8 mouse cellular contexts compared by ENCODE assay signal in the genomic region with DNA sequence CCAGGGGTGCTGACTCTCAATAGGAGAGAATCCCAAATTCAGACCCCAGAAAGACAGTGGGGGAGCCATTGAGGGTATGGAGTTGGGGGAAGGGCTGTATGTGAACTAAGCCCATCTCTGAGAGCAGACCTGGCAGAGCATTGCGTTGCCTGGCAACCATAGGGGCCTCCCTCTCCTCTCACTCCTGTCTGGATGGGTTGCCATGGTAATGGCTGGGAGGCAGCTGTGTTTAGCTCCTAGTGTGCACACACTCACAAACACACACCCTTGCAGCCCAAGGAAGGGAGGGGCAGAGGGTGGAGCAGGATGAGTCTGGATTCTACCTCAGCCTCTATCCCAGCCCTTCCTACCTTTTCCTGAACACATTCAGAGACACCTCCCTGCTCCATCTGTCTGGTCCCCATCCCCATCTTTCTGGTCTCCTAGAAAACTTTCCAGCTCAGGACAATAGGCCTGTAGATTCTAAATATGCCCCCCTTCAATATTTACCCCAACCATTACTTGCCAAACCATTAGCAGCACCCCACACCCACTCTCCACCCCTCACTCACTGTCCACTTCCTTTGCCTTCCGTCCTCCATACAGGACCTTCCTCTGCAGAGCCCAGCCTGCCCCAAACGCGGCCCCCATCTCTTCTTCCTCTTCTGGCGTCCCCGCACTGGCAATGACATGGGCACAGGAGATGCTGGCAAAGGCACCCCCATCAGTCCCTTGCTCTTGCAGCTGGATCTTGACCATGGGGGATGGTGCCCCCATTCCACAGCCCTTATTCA. TPM values are rescaled to one million over a fixed set of nuclear protein-coding genes. Genes with fewer than 3 reads are reported as not detected.
DNase-seq lines count a peak whose midpoint lies in the region; ATAC-seq and TF ChIP-seq lines count a peak whose summit lies in the region.

No protein-coding gene starts in this region.

- H3K9me3 ChIP-seq in embryonic facial prominence, embryonic 11.5 days (replicated peaks; ENCODE audit: control insufficient read depth, low read length), result no peaks in the 10 kb centered on the region
- no peaks in the 10 kb centered on the region for H3K9me3 ChIP-seq in hindbrain, embryonic 16.5 days (ENCODE audit: control insufficient read depth, low read length)
- H3K9me3 ChIP-seq in limb, embryonic 14.5 days (ENCODE audit: control insufficient read depth, low read length), result no peaks in the 10 kb centered on the region

- ATAC-seq in embryonic facial prominence, embryonic 11.5 days (replicated peaks; ENCODE audit: insufficient number of reproducible peaks, low FRiP score, low TSS enrichment, low read depth), result peak; percentile 87
- ATAC-seq in hindbrain, embryonic 16.5 days, result peak; percentile 95
- ATAC-seq in limb, embryonic 14.5 days (ENCODE audit: low FRiP score, low read depth), result peak; percentile 51; the same call in 1 of the 2 replicates

- H3K36me3 ChIP-seq in embryonic facial prominence, embryonic 11.5 days (replicated peaks; ENCODE audit: control insufficient read depth, insufficient read depth, low read depth, low read length), result no peaks in the 10 kb centered on the region; the same call in 1 of the 2 replicates
- H3K36me3 ChIP-seq in hindbrain, embryonic 16.5 days (ENCODE audit: control insufficient read depth, insufficient read depth, low read length), result peaks cover 21% of the 10 kb centered on the region
- peaks cover 64% of the 10 kb centered on the region for H3K36me3 ChIP-seq in limb, embryonic 14.5 days (ENCODE audit: control insufficient read depth, insufficient read depth, low read length)

- 63% methylated on average over 6 of the region's 6 CpGs for WGBS in embryonic facial prominence, embryonic 11.5 days
- 31% methylated on average over 6 of the region's 6 CpGs for WGBS in hindbrain, embryonic 16.5 days
- WGBS in limb, embryonic 14.5 days, result 73% methylated on average over 6 of the region's 6 CpGs

- no peak overlapping the region for H3K4me2 ChIP-seq in embryonic facial prominence, embryonic 11.5 days (ENCODE audit: low read depth, low read length)
- H3K4me2 ChIP-seq in hindbrain, embryonic 16.5 days (ENCODE audit: low read length), result peak overlapping the region; percentile 60
- H3K4me2 ChIP-seq in limb, embryonic 14.5 days (replicated peaks; ENCODE audit: low read depth, low read length, severe bottlenecking), result no peak overlapping the region

- H3K4me3 ChIP-seq in embryonic facial prominence, embryonic 11.5 days (ENCODE audit: low read depth, low read length), result no peak overlapping the region
- H3K4me3 ChIP-seq in hindbrain, embryonic 16.5 days (ENCODE audit: low read length), result peak overlapping the region; percentile 29
- H3K4me3 ChIP-seq in limb, embryonic 14.5 days (replicated peaks; ENCODE audit: low read length), result no peak overlapping the region

- no peaks in the 10 kb centered on the region for H3K27me3 ChIP-seq in embryonic facial prominence, embryonic 11.5 days (ENCODE audit: control insufficient read depth, insufficient read depth, low read length)
- no peaks in the 10 kb centered on the region for H3K27me3 ChIP-seq in hindbrain, embryonic 16.5 days (replicated peaks; ENCODE audit: control insufficient read depth, insufficient read depth, low read length)
- no peaks in the 10 kb centered on the region for H3K27me3 ChIP-seq in limb, embryonic 14.5 days (ENCODE audit: control insufficient read depth, insufficient read depth, low read length)

- peak; percentile 96 for DNase-seq in R1 (ENCODE audit: low read depth, low spot score)
- peak; percentile 86 for DNase-seq in embryonic facial prominence, embryonic 11.5 days (ENCODE audit: low spot score)
- peak; percentile 46 for DNase-seq in limb, embryonic 14.5 days (ENCODE audit: low spot score)
- DNase-seq in right cerebral cortex, postnatal 25 days, result peak; percentile 90
- DNase-seq in lung, postnatal 4 days, result no peak
- DNase-seq in kidney, adult 11 months, result no peak
- DNase-seq in thymus, adult 18-20 months, result no peak

- H3K9ac ChIP-seq in embryonic facial prominence, embryonic 11.5 days (replicated peaks; ENCODE audit: low read length), result no peak overlapping the region
- H3K9ac ChIP-seq in hindbrain, embryonic 16.5 days (ENCODE audit: low read depth, low read length), result peak overlapping the region; percentile 45
- H3K9ac ChIP-seq in limb, embryonic 14.5 days (ENCODE audit: low read depth, low read length, severe bottlenecking), result 0 out of 2 replicates have a peak overlapping the region, but pooled peaks have one; percentile 16

- no peak for TF ChIP-seq POLR2A in limb, embryonic 14.5 days (IDR thresholded peaks at IDR 0.05; ENCODE audit: borderline replicate concordance, extremely low read depth, insufficient read depth, insufficient read length)

- peak overlapping the region; percentile 47; the same call in 1 of the 2 replicates for H3K27ac ChIP-seq in embryonic facial prominence, embryonic 11.5 days (replicated peaks; ENCODE audit: low read depth, low read length)
- peak overlapping the region; percentile 94 for H3K27ac ChIP-seq in hindbrain, embryonic 16.5 days (ENCODE audit: low read depth, low read length)
- H3K27ac ChIP-seq in limb, embryonic 14.5 days (replicated peaks; ENCODE audit: low read depth, low read length), result no peak overlapping the region

- peaks cover 10% of the 10 kb centered on the region for H3K4me1 ChIP-seq in embryonic facial prominence, embryonic 11.5 days (ENCODE audit: control insufficient read depth, insufficient read depth, low read length)
- peaks cover 54% of the 10 kb centered on the region for H3K4me1 ChIP-seq in hindbrain, embryonic 16.5 days (ENCODE audit: control insufficient read depth, insufficient read depth, low read depth, low read length)
- peaks cover 8% of the 10 kb centered on the region; the same call in 1 of the 2 replicates for H3K4me1 ChIP-seq in limb, embryonic 14.5 days (ENCODE audit: control insufficient read depth, insufficient read depth, low read length)

RNA-seq across cellular contexts. Expression of gene Nyap1, which starts 6.9 kb away (rescaled TPM):
- polyA plus RNA-seq in embryonic facial prominence, embryonic 11.5 days (2014; fragmentation: Nextera tagmentation; extraction: Ambion mirVana), result 1.6 and 2.5 TPM in 2 replicates
- 44.0 and 50.2 TPM in 2 replicates for polyA plus RNA-seq in hindbrain, embryonic 16.5 days (2015; fragmentation: Nextera tagmentation; extraction: Ambion mirVana)
- 19.7 and 25.0 TPM in 2 replicates for polyA plus RNA-seq in limb, embryonic 14.5 days (2012; rRNA removed)
- polyA plus RNA-seq in limb, embryonic 14.5 days (2014; fragmentation: Nextera tagmentation; extraction: Ambion mirVana), result 1.2 and 1.4 TPM in 2 replicates

RNA-seq across cellular contexts. Expression of gene Tsc22d4, which starts 11.1 kb away (rescaled TPM):
- polyA plus RNA-seq in embryonic facial prominence, embryonic 11.5 days (2014; fragmentation: Nextera tagmentation; extraction: Ambion mirVana), result 76.1 and 78.8 TPM in 2 replicates
- 101 and 150 TPM in 2 replicates for polyA plus RNA-seq in hindbrain, embryonic 16.5 days (2015; fragmentation: Nextera tagmentation; extraction: Ambion mirVana)
- polyA plus RNA-seq in limb, embryonic 14.5 days (2012; rRNA removed), result 89.1 and 111 TPM in 2 replicates
- polyA plus RNA-seq in limb, embryonic 14.5 days (2014; fragmentation: Nextera tagmentation; extraction: Ambion mirVana), result 151 and 164 TPM in 2 replicates

RNA-seq across cellular contexts. Expression of gene Ppp1r35, which starts 44.2 kb away (rescaled TPM):
- 57.6 and 65.1 TPM in 2 replicates for polyA plus RNA-seq in embryonic facial prominence, embryonic 11.5 days (2014; fragmentation: Nextera tagmentation; extraction: Ambion mirVana)
- 34.9 and 41.8 TPM in 2 replicates for polyA plus RNA-seq in hindbrain, embryonic 16.5 days (2015; fragmentation: Nextera tagmentation; extraction: Ambion mirVana)
- polyA plus RNA-seq in limb, embryonic 14.5 days (2012; rRNA removed), result 45.2 and 46.8 TPM in 2 replicates
- polyA plus RNA-seq in limb, embryonic 14.5 days (2014; fragmentation: Nextera tagmentation; extraction: Ambion mirVana), result 37.6 and 44.9 TPM in 2 replicates

RNA-seq across cellular contexts. Expression of gene Agfg2, which starts 49.9 kb away (rescaled TPM):
- polyA plus RNA-seq in embryonic facial prominence, embryonic 11.5 days (2014; fragmentation: Nextera tagmentation; extraction: Ambion mirVana), result 11.8 and 11.9 TPM in 2 replicates
- polyA plus RNA-seq in hindbrain, embryonic 16.5 days (2015; fragmentation: Nextera tagmentation; extraction: Ambion mirVana), result 20.1 and 21.7 TPM in 2 replicates
- 16.3 and 22.6 TPM in 2 replicates for polyA plus RNA-seq in limb, embryonic 14.5 days (2012; rRNA removed)
- 10.6 and 13.4 TPM in 2 replicates for polyA plus RNA-seq in limb, embryonic 14.5 days (2014; fragmentation: Nextera tagmentation; extraction: Ambion mirVana)

RNA-seq across cellular contexts. Expression of gene Mepce, which starts 53.0 kb away (rescaled TPM):
- 11.5 and 12.5 TPM in 2 replicates for polyA plus RNA-seq in embryonic facial prominence, embryonic 11.5 days (2014; fragmentation: Nextera tagmentation; extraction: Ambion mirVana)
- 11.1 and 12.2 TPM in 2 replicates for polyA plus RNA-seq in hindbrain, embryonic 16.5 days (2015; fragmentation: Nextera tagmentation; extraction: Ambion mirVana)
- 42.0 and 42.3 TPM in 2 replicates for polyA plus RNA-seq in limb, embryonic 14.5 days (2012; rRNA removed)
- polyA plus RNA-seq in limb, embryonic 14.5 days (2014; fragmentation: Nextera tagmentation; extraction: Ambion mirVana), result 13.9 and 16.7 TPM in 2 replicates

Comparison
In these comparisons a context has a peak if more than half of its experiments do, and no peak if none do; other contexts are left out.
1. DNase-seq: peak in R1 (single experiment), embryonic facial prominence, embryonic 11.5 days (single experiment), limb, embryonic 14.5 days (single experiment) and right cerebral cortex, postnatal 25 days (single experiment); none in lung, postnatal 4 days (0 of 2), kidney, adult 11 months (single experiment) and thymus, adult 18-20 months (0 of 2).
2. Peak in every context shown above with its lines, with median percentiles within 50 percentile points of each other: ATAC-seq.